Mouse (Mus musculus) T-cell, adult 66 days (primary cell): Measurements from ENCODE around the gene Abcc1. TPM values are rescaled to one million over a fixed set of nuclear protein-coding genes. Genes with fewer than 3 reads are reported as not detected.

Source experiments
- total RNA-seq, 2 experiments: library from RNA; stranded (reverse); gene quantifications; 3 replicates in 1 of 2; 4 replicates in 1 of 2; pipeline ENCODE4 v1.2.4; 2023

The Abcc1 gene
- 10 to 100 TPM; 58.5 to 60.9 TPM for total RNA-seq

GRCm38 (mm10) chr16:14361362-14362098 is at the start of gene Abcc1:
TSS of gene Abcc1 (plus strand) at chr16:14361558.

GRCm38 (mm10) chr16:14316884-14317876 is 44.2 kb upstream of the Abcc1 start, which contains the start of gene Fopnl:
TSS of gene Fopnl (minus strand) at chr16:14317405.

Other genes with a start within 250 kb of the Abcc1 start
- 10 to 100 TPM; 38.4 to 43.0 TPM for gene Nde1, start 198.3 kb upstream of the Abcc1 start, total RNA-seq
- 10 to 100 TPM; 64.2 to 71.1 TPM for gene Marf1, start 198.2 kb upstream of the Abcc1 start, total RNA-seq
- gene Myh11, start 70.2 kb upstream of the Abcc1 start, total RNA-seq = not detected
- 10 to 100 TPM; 47.9 to 49.0 TPM for gene Fopnl, start 44.2 kb upstream of the Abcc1 start, total RNA-seq
- gene A630010A05Rik, start 200.8 kb downstream of the Abcc1 start, total RNA-seq = not detected